Mouse (Mus musculus) forebrain, embryonic 16.5 days (tissue): ENCODE results near the gene Ywhab. TPM values are rescaled to one million over a fixed set of nuclear protein-coding genes. Genes with fewer than 3 reads are reported as not detected.

Experiments
- ATAC-seq: fragments of 200-750 bp; cut with Nextera tagmentation; 2 replicates; pipeline ENCODE4 v1.8.0; 2017; ENCODE audit warnings: mild to moderate bottlenecking, moderate library complexity
- H3K27ac ChIP-seq: fragments of 300-500 bp; sonication (generic); 2 replicates; pipeline ENCODE4 v1.5.1; 2014; ENCODE audit warnings: low read length, control low read depth
- H3K27me3 ChIP-seq: fragments of 300-500 bp; sonication (generic); replicated peaks from 2 replicates; pipeline ENCODE4 v1.6.1; 2014; ENCODE audit warnings: low read length; ENCODE audit not compliant: control insufficient read depth, insufficient read depth
- H3K36me3 ChIP-seq: fragments of 300-500 bp; sonication (generic); 2 replicates; pipeline ENCODE4 v1.6.1; 2014; ENCODE audit not compliant: control insufficient read depth, insufficient read depth
- H3K4me1 ChIP-seq: fragments of 300-500 bp; sonication (generic); replicated peaks from 2 replicates; pipeline ENCODE4 v1.6.1; 2014; ENCODE audit warnings: low read length; ENCODE audit not compliant: control insufficient read depth, insufficient read depth
- H3K4me2 ChIP-seq: fragments of 300-500 bp; sonication (generic); 2 replicates; pipeline ENCODE4 v1.6.1; 2014; ENCODE audit warnings: mild to moderate bottlenecking, low read length, control low read depth
- H3K4me3 ChIP-seq: fragments of 300-500 bp; sonication (generic); replicated peaks from 2 replicates; pipeline ENCODE4 v1.5.1; 2014; ENCODE audit warnings: mild to moderate bottlenecking, low read length, control low read depth
- H3K9ac ChIP-seq: fragments of 300-500 bp; sonication (generic); replicated peaks from 2 replicates; pipeline ENCODE4 v1.6.1; 2014; ENCODE audit warnings: low read depth, low read length, control low read depth
- H3K9me3 ChIP-seq: fragments of 300-500 bp; sonication (generic); 2 replicates; pipeline ENCODE4 v1.6.1; 2016; ENCODE audit warnings: low read length; ENCODE audit not compliant: control insufficient read depth
- WGBS: fragments of 180-500 bp; shearing (Covaris S2); extraction: QIAGEN DNeasy Blood & Tissue Kit; methylation state at CpG from one replicate; pipeline ENCODE4 v1.1.7; 2014; 5-methylcytosine and 5-hydroxymethylcytosine counted together
- polyA plus RNA-seq: library from polyadenylated mRNA; unstranded; fragments of >200 nt; fragmentation: Nextera tagmentation; extraction: Ambion mirVana; gene quantifications from 2 replicates; pipeline ENCODE4 v1.2.1, GENCODE M21; 2015

Ywhab gene
- polyA plus RNA-seq, 1 experiment from 2014 or later, result 453 TPM

GRCm38 (mm10) chr2:164004503-164004902 lies 9.7 kb downstream of the Ywhab start:
- H3K4me2 ChIP-seq, result no peak overlapping the region
- H3K4me3 ChIP-seq, result no peak overlapping the region
- no peaks in the 10 kb centered on the region for H3K27me3 ChIP-seq
- no peak overlapping the region for H3K9ac ChIP-seq
- H3K36me3 ChIP-seq, result no peaks in the 10 kb centered on the region
- H3K27ac ChIP-seq, result no peak overlapping the region
- H3K4me1 ChIP-seq, result peaks cover 28% of the 10 kb centered on the region
- H3K9me3 ChIP-seq, result no peaks in the 10 kb centered on the region
- WGBS, result 84% methylated on average over 5 of the region's 5 CpGs
- ATAC-seq, result no peak

- Histone ChIP-seq H3K4me3 (no peak overlapping the region), H3K27me3 (no peaks in the 10 kb centered on the region), H3K27ac (no peak overlapping the region), H3K4me2 (no peak overlapping the region), H3K9ac (no peak overlapping the region), H3K4me1 (peaks cover 21% of the 10 kb centered on the region), H3K9me3 (no peaks in the 10 kb centered on the region), H3K36me3 (no peaks in the 10 kb centered on the region)
- ATAC-seq, result no peak
- 84% methylated on average over 10 of the region's 10 CpGs for WGBS
Measured at GRCm38 (mm10) chr2:164006932-164007331, 12.2 kb downstream of the Ywhab start.

- H3K27ac ChIP-seq, result peak overlapping the region; percentile 88
- no peak overlapping the region for H3K4me2 ChIP-seq
- H3K4me3 ChIP-seq, result no peak overlapping the region
- 85% methylated on average over 8 of the region's 8 CpGs for WGBS
- no peaks in the 10 kb centered on the region for H3K9me3 ChIP-seq
- no peaks in the 10 kb centered on the region for H3K36me3 ChIP-seq
- peaks cover 21% of the 10 kb centered on the region for H3K4me1 ChIP-seq
- H3K27me3 ChIP-seq, result no peaks in the 10 kb centered on the region
- H3K9ac ChIP-seq, result no peak overlapping the region
- no peak for ATAC-seq
Measured at GRCm38 (mm10) chr2:164007547-164007946, 12.8 kb downstream of the Ywhab start.

- peak overlapping the region; percentile 88 for H3K27ac ChIP-seq
- peak; percentile 71 for ATAC-seq
- H3K36me3 ChIP-seq, result no peaks in the 10 kb centered on the region
- H3K9ac ChIP-seq, result no peak overlapping the region
- no peaks in the 10 kb centered on the region for H3K27me3 ChIP-seq
- WGBS, result 34% methylated on average over 2 of the region's 2 CpGs
- H3K4me2 ChIP-seq, result no peak overlapping the region
- H3K4me3 ChIP-seq, result no peak overlapping the region
- no peaks in the 10 kb centered on the region for H3K9me3 ChIP-seq
- H3K4me1 ChIP-seq, result peaks cover 21% of the 10 kb centered on the region
Measured at GRCm38 (mm10) chr2:164007987-164008545, 13.3 kb downstream of the Ywhab start.

- no peak for ATAC-seq
- peaks cover under 1% of the 10 kb centered on the region; the same call in 1 of the 2 replicates for H3K36me3 ChIP-seq
- no peak overlapping the region for H3K4me2 ChIP-seq
- no peak overlapping the region for H3K27ac ChIP-seq
- no peaks in the 10 kb centered on the region for H3K9me3 ChIP-seq
- H3K4me1 ChIP-seq, result peaks cover 21% of the 10 kb centered on the region
- H3K4me3 ChIP-seq, result no peak overlapping the region
- no peak overlapping the region for H3K9ac ChIP-seq
- WGBS, result 90% methylated on average over 6 of the region's 6 CpGs
- no peaks in the 10 kb centered on the region for H3K27me3 ChIP-seq
Measured at GRCm38 (mm10) chr2:164009227-164009626, 14.5 kb downstream of the Ywhab start.

GRCm38 (mm10) chr2:164010496-164010895 lies 15.7 kb downstream of the Ywhab start:
- H3K36me3 ChIP-seq, result peaks cover 8% of the 10 kb centered on the region; the same call in 1 of the 2 replicates
- WGBS, result 85% methylated on average over 5 of the region's 5 CpGs
- no peaks in the 10 kb centered on the region for H3K27me3 ChIP-seq
- H3K27ac ChIP-seq, result no peak overlapping the region
- H3K9me3 ChIP-seq, result no peaks in the 10 kb centered on the region
- H3K9ac ChIP-seq, result no peak overlapping the region
- no peak for ATAC-seq
- no peak overlapping the region for H3K4me2 ChIP-seq
- H3K4me3 ChIP-seq, result no peak overlapping the region
- H3K4me1 ChIP-seq, result peaks cover 17% of the 10 kb centered on the region

- peaks cover 12% of the 10 kb centered on the region for H3K4me1 ChIP-seq
- no peaks in the 10 kb centered on the region for H3K27me3 ChIP-seq
- peaks cover 13% of the 10 kb centered on the region; the same call in 1 of the 2 replicates for H3K36me3 ChIP-seq
- H3K9ac ChIP-seq, result no peak overlapping the region
- no peak overlapping the region for H3K4me2 ChIP-seq
- ATAC-seq, result no peak
- WGBS, result 94% methylated on average over 3 of the region's 3 CpGs
- H3K27ac ChIP-seq, result no peak overlapping the region
- no peak overlapping the region for H3K4me3 ChIP-seq
- H3K9me3 ChIP-seq, result no peaks in the 10 kb centered on the region
Measured at GRCm38 (mm10) chr2:164010944-164011343, 16.2 kb downstream of the Ywhab start.

GRCm38 (mm10) chr2:164015304-164015703 lies 20.5 kb downstream of the Ywhab start:
- Histone ChIP-seq H3K4me1 (no peaks in the 10 kb centered on the region), H3K4me3 (no peak overlapping the region), H3K9me3 (no peaks in the 10 kb centered on the region), H3K36me3 (peaks cover 36% of the 10 kb centered on the region), H3K27ac (no peak overlapping the region), H3K4me2 (no peak overlapping the region), H3K9ac (no peak overlapping the region), H3K27me3 (no peaks in the 10 kb centered on the region)
- 92% methylated on average over 16 of the region's 16 CpGs for WGBS
- no peak for ATAC-seq

- no peak overlapping the region for H3K4me3 ChIP-seq
- H3K36me3 ChIP-seq, result peaks cover 36% of the 10 kb centered on the region
- no peaks in the 10 kb centered on the region for H3K27me3 ChIP-seq
- no peak overlapping the region for H3K9ac ChIP-seq
- H3K4me1 ChIP-seq, result no peaks in the 10 kb centered on the region
- H3K27ac ChIP-seq, result no peak overlapping the region
- WGBS, result 91% methylated on average over 3 of the region's 3 CpGs
- ATAC-seq, result no peak
- H3K4me2 ChIP-seq, result no peak overlapping the region
- no peaks in the 10 kb centered on the region for H3K9me3 ChIP-seq
Measured at GRCm38 (mm10) chr2:164018910-164019309, 24.1 kb downstream of the Ywhab start.

GRCm38 (mm10) chr2:164019943-164020342 lies 25.2 kb downstream of the Ywhab start:
- H3K36me3 ChIP-seq, result peaks cover 32% of the 10 kb centered on the region

More at GRCm38 (mm10) chr2:164019943-164020342, 25.2 kb downstream of the Ywhab start:
- H3K4me1 ChIP-seq, result no peaks in the 10 kb centered on the region
- H3K27me3 ChIP-seq, result no peaks in the 10 kb centered on the region
- no peak for ATAC-seq
- H3K4me2 ChIP-seq, result no peak overlapping the region
- no peak overlapping the region for H3K27ac ChIP-seq
- H3K9ac ChIP-seq, result no peak overlapping the region
- H3K4me3 ChIP-seq, result no peak overlapping the region
- 96% methylated on average over 4 of the region's 4 CpGs for WGBS
- no peaks in the 10 kb centered on the region for H3K9me3 ChIP-seq
